11 mouse cellular contexts compared by ENCODE assay signal in genomic region chr13:112363218-112363617, GRCm38 (mm10).
DNase-seq lines count a peak whose midpoint lies in the region; ATAC-seq and TF ChIP-seq lines count a peak whose summit lies in the region.
"Had no signal": no experiment of that assay in that cellular context is flagged by ENCODE, and none has a peak within 500 bp of the region (broad histone marks: within the 10 kb centered on the region; RNA-seq: fewer than 3 reads in every experiment).

No protein-coding gene starts in this region.

- intact Hi-C loops in heart, postnatal 36 days (cut with DNase I), result no loop called here

- H3K4me1 ChIP-seq in kidney, embryonic 16.5 days (ENCODE audit: insufficient read depth, low read length), result 0 out of 2 replicates have a peak, but pooled peaks cover 3% of the 10 kb centered on the region
- no peaks in the 10 kb centered on the region for H3K4me1 ChIP-seq in liver, embryonic 11.5 days (replicated peaks; ENCODE audit: control insufficient read depth, insufficient read depth, low read length)
- no peaks in the 10 kb centered on the region for H3K4me1 ChIP-seq in intestine, postnatal 0 days (replicated peaks; ENCODE audit: control insufficient read depth, insufficient read depth, low read length)

- peak; percentile 46 for ATAC-seq in kidney, embryonic 16.5 days (ENCODE audit: low FRiP score, low TSS enrichment)
- 0 out of 2 replicates have a peak, but pooled peaks have one; percentile 32 for ATAC-seq in erythroblast, adult 5-6 weeks (replicated peaks; ENCODE audit: low FRiP score, poor library complexity, severe bottlenecking)
- no peak for ATAC-seq in liver, embryonic 11.5 days (replicated peaks; ENCODE audit: low FRiP score)
- ATAC-seq in intestine, postnatal 0 days, result no peak
- ATAC-seq: intestine, embryonic 16.5 days; liver, postnatal 0 days had no signal

- H3K36me3 ChIP-seq in kidney, embryonic 16.5 days (ENCODE audit: insufficient read depth, low read length), result no peaks in the 10 kb centered on the region
- no peaks in the 10 kb centered on the region for H3K36me3 ChIP-seq in liver, embryonic 11.5 days (ENCODE audit: control insufficient read depth, insufficient read depth, low read length)
- H3K36me3 ChIP-seq in intestine, postnatal 0 days (ENCODE audit: control insufficient read depth, insufficient read depth), result no peaks in the 10 kb centered on the region

- H3K9me3 ChIP-seq in kidney, embryonic 16.5 days (ENCODE audit: low read length), result no peaks in the 10 kb centered on the region
- no peaks in the 10 kb centered on the region for H3K9me3 ChIP-seq in liver, embryonic 11.5 days (ENCODE audit: control insufficient read depth, low read length)
- H3K9me3 ChIP-seq in intestine, postnatal 0 days (ENCODE audit: control insufficient read depth), result no peaks in the 10 kb centered on the region

- H3K9ac ChIP-seq in kidney, embryonic 16.5 days (replicated peaks; ENCODE audit: low read length), result no peak overlapping the region
- H3K9ac ChIP-seq in liver, embryonic 11.5 days (ENCODE audit: low read depth, low read length), result no peak overlapping the region
- no peak overlapping the region for H3K9ac ChIP-seq in intestine, postnatal 0 days (ENCODE audit: low read depth, low read length)
- H3K9ac ChIP-seq: liver, postnatal 0 days had no signal

- no peak for DNase-seq in kidney, postnatal 36 days
- DNase-seq in NIH3T3 (ENCODE audit: low read depth), result peak; percentile 91
- DNase-seq in heart, postnatal 36 days, result peak; percentile 45 to 52
- no peak for DNase-seq in liver, embryonic 11.5 days (ENCODE audit: low spot score)
- no peak for DNase-seq in cerebellum, postnatal 36 days
- DNase-seq: layer of hippocampus, postnatal 36 days; liver, postnatal 0 days had no signal

- no peaks in the 10 kb centered on the region for H3K27me3 ChIP-seq in kidney, embryonic 16.5 days (ENCODE audit: insufficient read depth, low read length)
- H3K27me3 ChIP-seq in liver, embryonic 11.5 days (replicated peaks; ENCODE audit: control insufficient read depth, insufficient read depth, low read length), result no peaks in the 10 kb centered on the region
- H3K27me3 ChIP-seq in intestine, postnatal 0 days (replicated peaks; ENCODE audit: control insufficient read depth, insufficient read depth, low read length), result no peaks in the 10 kb centered on the region

- H3K4me3 ChIP-seq in kidney, embryonic 16.5 days (ENCODE audit: low read length), result no peak overlapping the region
- H3K4me3 ChIP-seq in liver, embryonic 11.5 days (ENCODE audit: low read depth, low read length), result no peak overlapping the region
- no peak overlapping the region for H3K4me3 ChIP-seq in intestine, postnatal 0 days (ENCODE audit: low read depth, low read length)

- TF ChIP-seq CTCF in intestine, postnatal 0 days (IDR thresholded peaks at IDR 0.05; ENCODE audit: low read depth), result no peak

- no peak overlapping the region for H3K4me2 ChIP-seq in kidney, embryonic 16.5 days (replicated peaks; ENCODE audit: low read depth, low read length)
- H3K4me2 ChIP-seq in liver, embryonic 11.5 days, result no peak overlapping the region
- no peak overlapping the region for H3K4me2 ChIP-seq in intestine, postnatal 0 days (replicated peaks; ENCODE audit: low read depth)

- H3K27ac ChIP-seq in kidney, embryonic 16.5 days (ENCODE audit: low read length), result no peak overlapping the region
- no peak overlapping the region for H3K27ac ChIP-seq in liver, embryonic 11.5 days (ENCODE audit: low read depth, low read length)
- H3K27ac ChIP-seq in intestine, postnatal 0 days (ENCODE audit: low read depth, low read length), result no peak overlapping the region

- 56% methylated on average over 10 of the region's 10 CpGs for WGBS in kidney, embryonic 16.5 days
- WGBS in liver, embryonic 11.5 days, result 89% methylated on average over 10 of the region's 10 CpGs
- 92% methylated on average over 10 of the region's 10 CpGs for WGBS in intestine, postnatal 0 days

Comparison
In these comparisons a context has a peak if more than half of its experiments do, and no peak if none do; other contexts are left out.
1. ATAC-seq: peak in kidney, embryonic 16.5 days (single experiment) and erythroblast, adult 5-6 weeks (single experiment); none in liver, embryonic 11.5 days (single experiment) and intestine, postnatal 0 days (single experiment).
2. DNase-seq: peak in NIH3T3 (single experiment) and heart, postnatal 36 days (2 of 2); none in kidney, postnatal 36 days (0 of 2), liver, embryonic 11.5 days (single experiment) and cerebellum, postnatal 36 days (0 of 2).